Mouse (Mus musculus) testis, adult 2 months (tissue): ENCODE results near the gene Dennd1b.

Experiments used
- CTCF ChIP-seq: fragments of 200-500 bp; IDR thresholded peaks from 2 replicates; pipeline ENCODE4 v1.5.1; 2012; ENCODE audit warnings: low read depth, mild to moderate bottlenecking, inconsistent platforms, low read length, moderate library complexity; ENCODE audit not compliant: control insufficient read depth, insufficient read depth, insufficient replicate concordance
- POLR2A ChIP-seq: fragments of 200-500 bp; IDR thresholded peaks from 2 replicates; pipeline ENCODE4 v1.6.1; 2012; ENCODE audit warnings: low read depth, mild to moderate bottlenecking, inconsistent platforms, low read length, moderate library complexity; ENCODE audit not compliant: control insufficient read depth

DNA sequence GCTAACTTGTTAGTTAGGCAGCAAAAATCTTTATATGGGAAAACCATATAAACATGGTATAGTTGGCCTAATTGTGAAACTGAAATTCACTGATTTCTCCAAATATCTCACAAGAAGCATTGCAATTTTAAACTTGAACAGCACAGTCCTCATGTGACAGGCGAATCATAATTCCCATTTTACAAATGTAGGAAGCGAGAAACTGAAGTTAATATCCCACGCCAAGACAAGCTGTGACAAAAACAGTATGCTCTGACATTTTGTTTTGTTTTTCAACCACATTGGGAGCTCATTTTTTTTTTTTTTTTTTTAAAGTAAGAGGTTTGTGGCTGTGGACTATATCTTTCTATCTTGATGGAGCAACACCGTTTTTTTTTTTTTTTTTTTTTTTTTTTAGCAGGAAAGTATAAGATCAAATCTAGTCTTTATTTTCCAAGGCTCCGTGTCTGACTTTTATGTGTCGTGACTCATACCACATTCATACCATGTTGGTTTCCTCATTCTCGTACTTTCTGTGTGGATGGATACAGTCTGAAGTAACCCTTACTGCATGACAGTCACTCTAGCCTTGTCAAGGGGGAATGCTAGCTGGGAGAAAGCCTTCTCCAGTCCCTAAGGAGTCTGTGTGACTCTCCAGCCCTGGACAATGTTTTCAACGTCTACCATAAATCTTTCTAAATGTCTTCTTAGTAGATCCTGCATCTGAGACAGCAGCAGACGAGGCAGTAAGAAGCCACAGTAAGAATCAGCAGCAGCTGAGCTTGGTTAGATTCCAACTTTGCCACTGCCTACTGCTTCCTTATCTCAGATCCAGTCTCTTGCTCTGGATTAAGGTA lies 751 bp upstream of the Dennd1b start:
- TF ChIP-seq CTCF (no peak), POLR2A (no peak)
